ENCODE assay signal across 11 mouse cellular contexts in genomic region chr1:161214465-161214864, GRCm38 (mm10). TPM values are rescaled to one million over a fixed set of nuclear protein-coding genes. Genes with fewer than 3 reads are reported as not detected.
DNase-seq lines count a peak whose midpoint lies in the region; ATAC-seq and TF ChIP-seq lines count a peak whose summit lies in the region.
"Had no signal": no experiment of that assay in that cellular context is flagged by ENCODE, and none has a peak within 500 bp of the region (broad histone marks: within the 10 kb centered on the region; RNA-seq: fewer than 3 reads in every experiment).

No protein-coding gene starts in this region.

- peak; percentile 82 for TF ChIP-seq CTCF in intestine, postnatal 0 days (IDR thresholded peaks at IDR 0.05; ENCODE audit: low read depth)

- H3K4me2 ChIP-seq in intestine, postnatal 0 days (replicated peaks; ENCODE audit: low read depth): no peak overlapping the region
- no peak overlapping the region for H3K4me2 ChIP-seq in intestine, embryonic 15.5 days (replicated peaks)
- no peak overlapping the region for H3K4me2 ChIP-seq in midbrain, embryonic 11.5 days
- H3K4me2 ChIP-seq: liver, embryonic 15.5 days had no signal

- H3K36me3 ChIP-seq in intestine, postnatal 0 days (ENCODE audit: control insufficient read depth, insufficient read depth): no peaks in the 10 kb centered on the region
- no peaks in the 10 kb centered on the region for H3K36me3 ChIP-seq in intestine, embryonic 15.5 days
- H3K36me3 ChIP-seq in midbrain, embryonic 11.5 days (ENCODE audit: control insufficient read depth, insufficient read depth, low read length): no peaks in the 10 kb centered on the region
- H3K36me3 ChIP-seq: liver, embryonic 15.5 days had no signal

- no peaks in the 10 kb centered on the region for H3K9me3 ChIP-seq in intestine, postnatal 0 days (ENCODE audit: control insufficient read depth)
- H3K9me3 ChIP-seq in intestine, embryonic 15.5 days: no peaks in the 10 kb centered on the region
- no peaks in the 10 kb centered on the region for H3K9me3 ChIP-seq in midbrain, embryonic 11.5 days (ENCODE audit: control insufficient read depth, low read length)
- H3K9me3 ChIP-seq: liver, embryonic 15.5 days had no signal

- H3K9ac ChIP-seq in intestine, postnatal 0 days (ENCODE audit: low read depth, low read length): no peak overlapping the region
- H3K9ac ChIP-seq in intestine, embryonic 15.5 days: no peak overlapping the region
- H3K9ac ChIP-seq in midbrain, embryonic 11.5 days (ENCODE audit: low read length): no peak overlapping the region
- H3K9ac ChIP-seq: liver, embryonic 15.5 days had no signal

- ATAC-seq in intestine, postnatal 0 days: no peak
- no peak for ATAC-seq in intestine, embryonic 15.5 days
- no peak for ATAC-seq in midbrain, embryonic 11.5 days (ENCODE audit: low FRiP score)

- DNase-seq in ES-CJ7 (ENCODE audit: low read depth, low spot score): peak; percentile 86
- DNase-seq in c-Kit-positive CD71-positive TER-119-negative erythroid progenitor cells, embryonic 14.5 days (ENCODE audit: low read depth): peak; percentile 34
- DNase-seq in naive thymus-derived CD4-positive, alpha-beta T cell, adult 2 months (ENCODE audit: low read depth): peak; percentile 77
- no peak for DNase-seq in testis, postnatal 10 days (ENCODE audit: low spot score)
- no peak for DNase-seq in layer of hippocampus, adult 18-20 months (ENCODE audit: low spot score in 2 of 2)
- no peak for DNase-seq in midbrain, embryonic 11.5 days (ENCODE audit: low spot score, missing footprints)

- H3K27ac ChIP-seq in intestine, postnatal 0 days (ENCODE audit: low read depth, low read length): no peak overlapping the region
- no peak overlapping the region for H3K27ac ChIP-seq in intestine, embryonic 15.5 days
- H3K27ac ChIP-seq in midbrain, embryonic 11.5 days (ENCODE audit: low read depth, low read length): no peak overlapping the region
- H3K27ac ChIP-seq: liver, embryonic 15.5 days had no signal

- H3K4me1 ChIP-seq in intestine, postnatal 0 days (replicated peaks; ENCODE audit: control insufficient read depth, insufficient read depth, low read length): no peaks in the 10 kb centered on the region
- no peaks in the 10 kb centered on the region for H3K4me1 ChIP-seq in intestine, embryonic 15.5 days (replicated peaks)
- H3K4me1 ChIP-seq in midbrain, embryonic 11.5 days (ENCODE audit: control insufficient read depth, insufficient read depth, low read length): no peaks in the 10 kb centered on the region
- H3K4me1 ChIP-seq: liver, embryonic 15.5 days had no signal

- H3K4me3 ChIP-seq in intestine, postnatal 0 days (ENCODE audit: low read depth, low read length): no peak overlapping the region
- H3K4me3 ChIP-seq in intestine, embryonic 15.5 days (replicated peaks): no peak overlapping the region
- no peak overlapping the region for H3K4me3 ChIP-seq in midbrain, embryonic 11.5 days (ENCODE audit: low read depth, low read length)
- H3K4me3 ChIP-seq: liver, embryonic 15.5 days had no signal

- no peaks in the 10 kb centered on the region for H3K27me3 ChIP-seq in intestine, postnatal 0 days (replicated peaks; ENCODE audit: control insufficient read depth, insufficient read depth, low read length)
- H3K27me3 ChIP-seq in intestine, embryonic 15.5 days (replicated peaks): no peaks in the 10 kb centered on the region
- H3K27me3 ChIP-seq in midbrain, embryonic 11.5 days (ENCODE audit: control insufficient read depth, insufficient read depth, low read length): no peaks in the 10 kb centered on the region
- H3K27me3 ChIP-seq: liver, embryonic 15.5 days had no signal

- 35% methylated on average over 4 of the region's 4 CpGs for WGBS in intestine, postnatal 0 days
- 27% methylated on average over 4 of the region's 4 CpGs for WGBS in intestine, embryonic 15.5 days
- WGBS in midbrain, embryonic 11.5 days: 32% methylated on average over 4 of the region's 4 CpGs

RNA-seq across cellular contexts. Expression of gene Prdx6, which starts 36.6 kb away (rescaled TPM):
- 373 and 385 TPM in 2 replicates for polyA plus RNA-seq in intestine, postnatal 0 days (2015; fragmentation: Nextera tagmentation; extraction: Ambion mirVana)
- polyA plus RNA-seq in intestine, embryonic 15.5 days (2015; fragmentation: Nextera tagmentation; extraction: Ambion mirVana): 484 and 495 TPM in 2 replicates
- total RNA-seq in layer of hippocampus, adult 18-20 months (2021): 100 to 1,000 TPM; 356 TPM
- polyA plus RNA-seq in midbrain, embryonic 11.5 days (2014; fragmentation: Nextera tagmentation; extraction: Ambion mirVana): 389 and 403 TPM in 2 replicates

RNA-seq across cellular contexts. Expression of gene Tex50, which starts 55.4 kb away (rescaled TPM):
- not detected in 2 replicates for polyA plus RNA-seq in intestine, postnatal 0 days (2015; fragmentation: Nextera tagmentation; extraction: Ambion mirVana)
- not detected in 2 replicates for polyA plus RNA-seq in intestine, embryonic 15.5 days (2015; fragmentation: Nextera tagmentation; extraction: Ambion mirVana)
- not detected for total RNA-seq in layer of hippocampus, adult 18-20 months (2021)
- not detected in 2 replicates for polyA plus RNA-seq in midbrain, embryonic 11.5 days (2014; fragmentation: Nextera tagmentation; extraction: Ambion mirVana)
- polyA plus RNA-seq: embryonic facial prominence, embryonic 14.5 days; liver, embryonic 15.5 days; stomach, embryonic 16.5 days had no signal

Comparison
In these comparisons a context has a peak if more than half of its experiments do, and no peak if none do; other contexts are left out.
1. DNase-seq: peak in ES-CJ7 (single experiment), c-Kit-positive CD71-positive TER-119-negative erythroid progenitor cells, embryonic 14.5 days (single experiment) and naive thymus-derived CD4-positive, alpha-beta T cell, adult 2 months (single experiment); none in testis, postnatal 10 days (single experiment), layer of hippocampus, adult 18-20 months (0 of 2) and midbrain, embryonic 11.5 days (single experiment).